Mouse (Mus musculus) lung, embryonic 16.5 days (tissue): ENCODE measurements around the gene Hnrnpl. TPM values are rescaled to one million over a fixed set of nuclear protein-coding genes. Genes with fewer than 3 reads are reported as not detected.

Experiments
- ATAC-seq: fragments of 200-750 bp; cut with Nextera tagmentation; 2 replicates; pipeline ENCODE4 v1.8.0; 2017; ENCODE audit warnings: low read depth, mild to moderate bottlenecking, moderate library complexity
- H3K27ac ChIP-seq: fragments of 300-500 bp; sonication (generic); 2 replicates; pipeline ENCODE4 v1.5.1; 2014; ENCODE audit warnings: mild to moderate bottlenecking, control low read depth, low read length
- H3K27me3 ChIP-seq: fragments of 300-500 bp; sonication (generic); 2 replicates; pipeline ENCODE4 v1.6.1; 2014; ENCODE audit warnings: low read depth, low read length, mixed read lengths; ENCODE audit not compliant: control insufficient read depth, insufficient read depth
- H3K36me3 ChIP-seq: fragments of 300-500 bp; sonication (generic); 2 replicates; pipeline ENCODE4 v1.6.1; 2014; ENCODE audit warnings: low read length; ENCODE audit not compliant: control insufficient read depth, insufficient read depth
- H3K4me1 ChIP-seq: fragments of 300-500 bp; sonication (generic); replicated peaks from 2 replicates; pipeline ENCODE4 v1.6.1; 2014; ENCODE audit warnings: low read length, mixed read lengths; ENCODE audit not compliant: control insufficient read depth, insufficient read depth
- H3K4me2 ChIP-seq: fragments of 300-500 bp; sonication (generic); 2 replicates; pipeline ENCODE4 v1.6.1; 2014; ENCODE audit warnings: low read depth, low read length, control low read depth
- H3K4me3 ChIP-seq: fragments of 300-500 bp; sonication (generic); 2 replicates; pipeline ENCODE4 v1.5.1; 2014; ENCODE audit warnings: mild to moderate bottlenecking, low read length, control low read depth
- H3K9ac ChIP-seq: fragments of 300-500 bp; sonication (generic); 2 replicates; pipeline ENCODE4 v1.6.1; 2014; ENCODE audit warnings: low read length, control low read depth
- H3K9me3 ChIP-seq: fragments of 300-500 bp; sonication (generic); 2 replicates; pipeline ENCODE4 v1.6.1; 2016; ENCODE audit warnings: low read length; ENCODE audit not compliant: control insufficient read depth
- WGBS: fragments of 180-500 bp; shearing (Covaris S2); extraction: QIAGEN DNeasy Blood & Tissue Kit; methylation state at CpG from one replicate; pipeline ENCODE4 v1.1.7; 2014; 5-methylcytosine and 5-hydroxymethylcytosine counted together
- polyA plus RNA-seq: library from polyadenylated mRNA; unstranded; fragments of >200 nt; fragmentation: Nextera tagmentation; extraction: Ambion mirVana; gene quantifications from 2 replicates; pipeline ENCODE4 v1.2.1, GENCODE M21; 2015

Hnrnpl gene
- polyA plus RNA-seq, 1 experiment from 2014 or later: 226 TPM

DNA sequence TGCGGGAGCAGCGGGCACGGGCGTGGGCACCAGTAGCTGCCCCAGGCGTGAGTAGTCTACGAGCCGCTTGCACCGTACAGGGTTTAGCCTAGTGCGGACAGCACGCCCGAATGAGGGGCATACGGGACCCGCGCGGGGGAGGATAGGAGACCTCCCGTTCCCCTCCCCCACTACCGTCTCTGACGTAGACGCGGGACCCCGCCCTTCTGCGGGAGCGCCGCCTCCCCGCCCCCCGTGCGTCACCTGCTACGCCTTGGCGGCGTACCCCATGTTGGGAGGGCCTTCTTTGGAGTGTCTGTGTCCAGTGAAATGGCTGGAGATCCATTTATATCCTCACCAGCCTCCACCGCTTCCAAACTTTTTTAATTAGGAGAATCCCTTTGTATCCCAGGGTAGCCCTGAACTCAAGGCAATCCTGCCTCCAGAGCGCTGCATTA is 634 bp downstream of the Hnrnpl start:
- WGBS: 0% methylated on average over 21 of the region's 32 CpGs
- ATAC-seq: peak; percentile 72
- H3K4me1 ChIP-seq: peaks cover 33% of the 10 kb centered on the region
- H3K27me3 ChIP-seq: no peaks in the 10 kb centered on the region
- peak overlapping the region; percentile 84 for H3K4me3 ChIP-seq
- H3K27ac ChIP-seq: peak overlapping the region; percentile 100
- peak overlapping the region; percentile 98 for H3K4me2 ChIP-seq
- H3K9me3 ChIP-seq: no peaks in the 10 kb centered on the region
- peaks cover 18% of the 10 kb centered on the region for H3K36me3 ChIP-seq
- H3K9ac ChIP-seq: peak overlapping the region; percentile 98

DNA sequence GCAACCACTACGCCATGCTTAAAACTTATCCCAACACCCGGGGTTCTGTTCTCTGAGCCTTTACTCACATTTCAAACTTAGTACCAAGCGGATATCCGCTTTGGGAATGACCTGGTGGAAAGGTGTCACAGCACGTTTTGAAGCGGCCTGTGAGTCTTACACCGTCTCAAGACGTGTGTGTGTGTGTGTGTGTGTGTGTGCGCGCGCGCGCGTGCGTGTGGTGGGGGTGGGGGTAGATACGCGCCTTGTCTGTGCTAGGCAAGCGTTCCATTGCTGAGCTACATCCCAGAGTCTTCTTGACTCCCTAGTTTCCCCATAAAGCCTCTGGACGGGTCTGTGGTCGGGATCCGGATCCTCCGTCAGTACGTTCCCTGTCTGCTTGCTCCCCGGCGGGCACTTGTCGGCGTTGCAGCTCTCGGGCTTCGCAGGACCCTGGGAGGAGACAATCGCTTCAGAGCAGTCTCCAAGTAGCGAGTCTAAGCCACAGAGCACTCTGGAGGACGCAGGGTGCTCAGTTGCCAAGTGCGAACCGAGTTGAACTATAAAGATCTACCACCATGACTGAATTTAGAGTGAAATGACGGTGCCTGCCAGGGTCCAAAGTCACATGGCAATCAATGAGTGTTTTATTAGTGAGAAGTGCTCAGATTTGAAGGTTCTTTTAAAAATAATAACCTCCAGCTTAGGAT is 1.2 kb downstream of the Hnrnpl start:
- Histone ChIP-seq H3K27me3 (no peaks in the 10 kb centered on the region), H3K36me3 (peaks cover 23% of the 10 kb centered on the region), H3K4me3 (peak overlapping the region; percentile 84), H3K9me3 (no peaks in the 10 kb centered on the region), H3K4me2 (peak overlapping the region; percentile 98), H3K27ac (peak overlapping the region; percentile 100), H3K9ac (peak overlapping the region; percentile 98), H3K4me1 (peaks cover 32% of the 10 kb centered on the region)
- WGBS: under 1% methylated on average over 35 of the region's 35 CpGs
- ATAC-seq: peak; percentile 12

GRCm38 (mm10) chr7:28810107-28811066 is 2.0 kb downstream of the Hnrnpl start:
- peak overlapping the region; percentile 98 for H3K9ac ChIP-seq
- H3K27ac ChIP-seq: peak overlapping the region; percentile 100
- WGBS: under 1% methylated on average over 65 of the region's 70 CpGs
- H3K27me3 ChIP-seq: no peaks in the 10 kb centered on the region
- H3K4me3 ChIP-seq: peak overlapping the region; percentile 84
- peaks cover 35% of the 10 kb centered on the region for H3K4me1 ChIP-seq
- H3K4me2 ChIP-seq: peak overlapping the region; percentile 98
- H3K36me3 ChIP-seq: peaks cover 32% of the 10 kb centered on the region
- H3K9me3 ChIP-seq: no peaks in the 10 kb centered on the region
- peak; percentile 91 for ATAC-seq

DNA sequence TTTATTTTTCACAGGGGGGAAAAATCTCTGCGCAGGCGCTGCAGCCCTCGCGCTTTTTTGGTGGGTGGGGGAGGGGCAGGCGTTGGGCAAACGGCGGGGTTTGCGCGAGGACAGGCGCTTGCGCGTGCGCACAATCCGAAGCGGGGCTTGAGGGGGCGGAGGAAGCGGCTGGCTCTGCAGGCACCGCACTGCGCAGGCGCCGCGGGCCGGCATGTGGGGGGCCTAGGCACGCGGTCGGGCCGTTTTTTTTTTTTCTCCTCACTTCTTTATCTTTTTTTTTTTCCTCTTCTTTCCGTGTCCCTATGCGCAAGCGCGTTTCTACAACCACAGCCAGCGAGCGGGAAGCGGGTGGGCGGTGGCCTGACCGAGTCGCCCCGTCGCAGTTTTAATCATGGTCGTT is 2.9 kb downstream of the Hnrnpl start:
- Histone ChIP-seq H3K27ac (peak overlapping the region; percentile 99), H3K4me2 (peak overlapping the region; percentile 89), H3K36me3 (peaks cover 40% of the 10 kb centered on the region), H3K9me3 (no peaks in the 10 kb centered on the region), H3K4me3 (peak overlapping the region; percentile 84), H3K9ac (peak overlapping the region; percentile 97), H3K27me3 (no peaks in the 10 kb centered on the region), H3K4me1 (peaks cover 35% of the 10 kb centered on the region)
- under 1% methylated on average over 40 of the region's 40 CpGs for WGBS
- ATAC-seq: peak; percentile 61

- H3K36me3 ChIP-seq: peaks cover 45% of the 10 kb centered on the region
- peaks cover 35% of the 10 kb centered on the region for H3K4me1 ChIP-seq
- H3K4me3 ChIP-seq: peak overlapping the region; percentile 84
- H3K9me3 ChIP-seq: no peaks in the 10 kb centered on the region
- H3K9ac ChIP-seq: peak overlapping the region; percentile 97
- 2% methylated on average over 7 of the region's 7 CpGs for WGBS
- H3K4me2 ChIP-seq: peak overlapping the region; percentile 89
- no peak for ATAC-seq
- H3K27ac ChIP-seq: peak overlapping the region; percentile 99
- H3K27me3 ChIP-seq: no peaks in the 10 kb centered on the region
Observed at GRCm38 (mm10) chr7:28811640-28812275, 3.4 kb downstream of the Hnrnpl start.

- Histone ChIP-seq H3K4me3 (peak overlapping the region; percentile 84), H3K4me2 (peak overlapping the region; percentile 89), H3K9ac (peak overlapping the region; percentile 97), H3K27me3 (no peaks in the 10 kb centered on the region), H3K9me3 (no peaks in the 10 kb centered on the region), H3K4me1 (peaks cover 39% of the 10 kb centered on the region), H3K27ac (no peak overlapping the region; the same call in 1 of the 2 replicates), H3K36me3 (peaks cover 52% of the 10 kb centered on the region)
- no peak for ATAC-seq
- 39% methylated on average over 4 of the region's 4 CpGs for WGBS
Observed at GRCm38 (mm10) chr7:28812436-28812835, 4.1 kb downstream of the Hnrnpl start.

- Histone ChIP-seq H3K9me3 (no peaks in the 10 kb centered on the region), H3K4me3 (peak overlapping the region; percentile 84), H3K36me3 (peaks cover 57% of the 10 kb centered on the region), H3K27ac (no peak overlapping the region), H3K4me2 (peak overlapping the region; percentile 89), H3K9ac (peak overlapping the region; percentile 97; the same call in 1 of the 2 replicates), H3K4me1 (peaks cover 36% of the 10 kb centered on the region), H3K27me3 (no peaks in the 10 kb centered on the region)
- ATAC-seq: no peak
- 67% methylated on average over 5 of the region's 5 CpGs for WGBS
Observed at GRCm38 (mm10) chr7:28812949-28813348, 4.6 kb downstream of the Hnrnpl start.

DNA sequence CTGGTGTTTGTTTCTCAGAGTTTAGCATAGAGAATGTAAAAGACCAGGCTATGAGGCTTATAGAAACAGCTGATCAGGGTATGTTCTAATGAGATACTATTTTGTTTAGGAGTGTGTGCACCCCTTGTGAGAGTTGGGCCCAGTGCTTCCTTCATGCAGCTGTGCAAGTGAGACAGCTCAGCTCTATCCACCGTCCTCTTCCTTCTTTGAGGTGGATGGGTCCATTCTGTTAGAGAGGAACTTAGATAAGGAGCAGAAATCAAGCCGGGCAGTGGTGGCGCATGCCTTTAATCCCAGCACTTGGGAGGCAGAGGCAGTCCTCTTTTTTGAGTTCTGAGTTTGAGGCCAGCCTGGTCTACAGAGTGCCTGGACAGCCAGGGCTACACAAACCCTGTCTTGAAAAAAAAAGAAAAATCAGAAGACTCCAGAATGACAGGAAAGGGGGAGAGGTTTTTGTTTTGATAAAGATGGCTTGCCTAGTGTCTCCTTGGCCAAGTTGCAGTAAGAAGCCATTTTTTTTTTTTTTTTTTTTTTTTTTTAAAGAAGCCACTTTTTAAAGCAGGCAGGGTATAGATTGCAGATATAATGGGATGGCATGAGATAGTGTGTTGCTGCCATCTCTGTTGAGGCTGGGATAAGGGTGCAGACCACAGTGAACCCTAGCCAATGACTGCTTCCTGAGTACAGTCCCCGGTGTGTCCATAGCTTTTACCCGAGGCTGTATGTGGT is 6.1 kb downstream of the Hnrnpl start:
- Histone ChIP-seq H3K4me2 (no peak overlapping the region), H3K4me1 (peaks cover 40% of the 10 kb centered on the region), H3K4me3 (no peak overlapping the region), H3K9me3 (no peaks in the 10 kb centered on the region), H3K27me3 (no peaks in the 10 kb centered on the region), H3K27ac (no peak overlapping the region), H3K9ac (no peak overlapping the region), H3K36me3 (peaks cover 69% of the 10 kb centered on the region)
- no peak for ATAC-seq
- 86% methylated on average over 5 of the region's 5 CpGs for WGBS
